Mouse (Mus musculus): ENCODE data around the gene Olfr355. TPM values are rescaled to one million over a fixed set of nuclear protein-coding genes. Genes with fewer than 3 reads are reported as not detected.

Olfr355 gene
- total RNA-seq (2021): not detected

DNA sequence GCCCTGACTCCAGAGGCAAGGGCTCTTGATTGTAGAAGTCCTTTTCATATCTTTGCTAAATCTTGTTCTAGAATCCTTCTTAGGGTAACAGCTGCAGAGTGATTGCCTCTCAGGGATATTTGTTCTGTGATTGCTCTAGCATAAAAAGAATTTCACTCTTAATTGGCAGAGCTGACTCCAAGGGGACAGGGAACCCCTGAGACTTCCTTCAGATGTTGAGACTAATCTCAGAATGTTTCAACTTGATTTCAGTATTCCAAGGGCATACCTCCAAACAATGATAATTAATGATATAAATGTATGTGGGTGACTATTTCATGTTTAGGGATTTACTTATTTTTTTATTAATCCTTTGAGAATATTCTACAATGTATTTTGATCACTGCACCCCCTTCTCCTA lies at the start of gene Olfr355:
Gene Olfr355 (minus strand): TSS at position 101 of the 400 bp plus-strand sequence.
- intact Hi-C loops (cut with DNase I): no loop called here
- no peak for DNase-seq (ENCODE audit: extremely low spot score in 1 of 2, low spot score in 2 of 2)

DNA sequence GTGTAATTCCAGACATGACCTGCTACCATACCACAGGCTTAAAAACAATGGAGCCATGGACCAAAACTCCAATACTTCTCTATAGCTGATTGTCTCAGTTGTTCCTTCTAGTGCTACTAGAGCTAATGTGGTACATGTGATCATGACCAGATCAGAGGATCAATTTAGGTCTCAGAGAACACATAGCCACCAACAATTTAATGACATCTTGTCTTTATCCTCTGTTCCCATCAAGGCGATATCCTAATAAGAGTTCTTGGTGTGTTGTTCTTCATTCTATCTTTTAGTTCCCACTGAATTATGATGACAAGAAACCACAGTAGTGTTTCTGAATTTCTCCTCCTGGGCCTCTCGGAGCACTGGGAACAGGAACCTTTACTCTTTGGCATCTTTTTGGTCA lies 8.1 kb upstream of the Olfr355 start, which contains the start of gene Olfr356:
Gene Olfr356 (plus strand): TSS at position 301 of the 400 bp plus-strand sequence.
- no peak for DNase-seq (ENCODE audit: extremely low spot score in 1 of 2, low spot score in 2 of 2)
- intact Hi-C loops (cut with DNase I): no loop called here

DNA sequence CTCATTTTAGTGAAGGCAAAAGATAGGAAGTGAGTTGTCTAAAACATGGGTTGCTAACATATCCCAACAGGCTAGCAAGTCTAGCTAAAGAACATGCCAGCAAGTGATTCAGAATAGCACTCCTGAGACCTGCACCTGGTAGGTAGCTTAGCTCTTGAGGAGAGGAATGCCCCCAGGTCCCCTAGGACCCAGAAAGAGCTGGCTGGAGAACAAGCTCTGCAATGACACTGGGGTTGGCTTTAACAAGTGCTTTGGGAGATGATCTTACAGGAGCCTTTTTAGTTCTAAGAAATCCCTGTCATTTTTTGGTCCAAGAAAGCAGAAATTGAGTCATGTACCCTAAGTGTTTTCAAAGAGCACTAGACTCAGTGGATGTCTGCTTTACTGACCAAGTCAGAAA lies 23.3 kb downstream of the Olfr355 start, which contains the start of gene Olfr354:
Gene Olfr354 (plus strand): TSS at position 301 of the 400 bp plus-strand sequence.
- no peak for DNase-seq (ENCODE audit: extremely low spot score in 1 of 2, low spot score in 2 of 2)
- intact Hi-C loops (cut with DNase I): no loop called here

DNA sequence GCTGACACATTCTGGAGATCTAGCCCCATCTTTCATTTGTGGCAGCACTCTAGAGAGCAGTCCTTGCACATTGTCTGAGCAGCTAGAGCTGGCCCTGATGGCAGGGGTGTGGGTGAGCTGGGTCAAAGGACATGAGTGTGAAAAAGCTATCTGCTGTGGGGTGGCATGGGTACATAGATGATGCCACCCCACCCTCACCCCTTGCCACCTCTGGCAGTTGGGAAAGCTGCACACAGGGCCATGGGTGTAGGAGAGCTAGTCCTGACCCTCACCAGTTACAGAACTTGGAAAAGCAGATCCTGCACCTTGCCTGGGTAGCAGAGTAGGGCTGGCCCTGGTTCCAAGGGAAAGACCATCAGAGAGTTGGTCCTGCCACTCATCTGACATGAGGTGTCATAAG lies 31.6 kb downstream of the Olfr355 start:
- intact Hi-C loops (cut with DNase I): no loop called here
- no peak for DNase-seq (ENCODE audit: extremely low spot score in 1 of 2, low spot score in 2 of 2)

DNA sequence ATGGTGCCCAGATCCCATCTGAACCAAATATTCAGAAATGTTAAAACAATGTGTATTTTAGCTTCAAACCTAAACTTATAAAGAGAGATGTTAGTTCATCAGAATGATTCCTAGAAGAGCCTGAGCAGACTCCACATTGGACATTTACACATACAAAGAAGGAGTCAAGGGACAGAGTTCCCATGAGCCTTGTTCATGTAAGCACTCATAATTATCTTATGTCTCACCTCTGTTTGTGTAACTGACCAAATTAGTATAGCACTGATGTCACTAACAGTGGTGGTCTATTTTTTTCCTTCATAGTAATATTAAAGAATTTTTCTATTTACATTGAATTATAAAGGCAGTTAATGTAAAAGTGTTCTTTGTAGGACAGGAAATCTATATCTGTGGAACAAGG lies 35.9 kb downstream of the Olfr355 start, which contains the start of gene Olfr353:
Gene Olfr353 (minus strand): TSS at position 101 of the 400 bp plus-strand sequence.
- no peak for DNase-seq (ENCODE audit: extremely low spot score in 1 of 2, low spot score in 2 of 2)
- intact Hi-C loops (cut with DNase I): no loop called here

Other genes with a start within 250 kb of the Olfr355 start
- not detected for gene Olfr346, start 243.1 kb downstream of the Olfr355 start, total RNA-seq (2021)
- not detected for gene Olfr347, start 197.0 kb downstream of the Olfr355 start, total RNA-seq (2021)
- gene Olfr348, start 144.6 kb downstream of the Olfr355 start, total RNA-seq (2021): not detected
- not detected for gene Olfr50, start 138.4 kb downstream of the Olfr355 start, total RNA-seq (2021)
- gene Olfr3, start 111.9 kb downstream of the Olfr355 start, total RNA-seq (2021): not detected
- gene Olfr350, start 82.6 kb downstream of the Olfr355 start, total RNA-seq (2021): not detected
- not detected for gene Olfr351, start 66.2 kb downstream of the Olfr355 start, total RNA-seq (2021)
- gene Olfr352, start 60.4 kb downstream of the Olfr355 start, total RNA-seq (2021): not detected
- gene Olfr353, start 36.0 kb downstream of the Olfr355 start, total RNA-seq (2021): not detected
- under 1 TPM in 1 of 2 experiments, not detected in 1; 0.04 TPM for gene Olfr354, start 23.2 kb downstream of the Olfr355 start, total RNA-seq (2021)
- gene Olfr356, start 8.2 kb upstream of the Olfr355 start, total RNA-seq (2021): not detected
- not detected for gene Olfr357, start 64.9 kb upstream of the Olfr355 start, total RNA-seq (2021)
- not detected for gene Olfr358, start 80.4 kb upstream of the Olfr355 start, total RNA-seq (2021)
- gene Olfr360, start 136.8 kb upstream of the Olfr355 start, total RNA-seq (2021): not detected
- not detected for gene Olfr361, start 160.4 kb upstream of the Olfr355 start, total RNA-seq (2021)
- not detected for gene Olfr362, start 189.0 kb upstream of the Olfr355 start, total RNA-seq (2021)
- gene Olfr364-ps1, start 210.4 kb upstream of the Olfr355 start, total RNA-seq (2021): not detected